Mouse (Mus musculus) limb, embryonic 11.5 days (tissue): ENCODE data around the gene Csdc2. TPM values are rescaled to one million over a fixed set of nuclear protein-coding genes. Genes with fewer than 3 reads are reported as not detected.

Source experiments
- ATAC-seq: fragments of 200-750 bp; cut with Nextera tagmentation; 2 replicates; pipeline ENCODE4 v1.8.0; 2017; ENCODE audit warnings: low read depth; ENCODE audit not compliant: insufficient number of reproducible peaks, low FRiP score, low TSS enrichment
- DNase-seq: peaks from one replicate; pipeline ENCODE4 v3.0.0-alpha.2; 2015; ENCODE audit warnings: low spot score
- H3K27ac ChIP-seq: fragments of 300-500 bp; sonication (generic); replicated peaks from 2 replicates; pipeline ENCODE4 v1.5.1; 2014; ENCODE audit warnings: low read depth, mild to moderate bottlenecking, low read length
- H3K27me3 ChIP-seq: fragments of 300-500 bp; sonication (generic); 2 replicates; pipeline ENCODE4 v1.6.1; 2014; ENCODE audit warnings: mild to moderate bottlenecking, low read length, mixed read lengths; ENCODE audit not compliant: control insufficient read depth, insufficient read depth
- H3K36me3 ChIP-seq: fragments of 300-500 bp; sonication (generic); 2 replicates; pipeline ENCODE4 v1.6.1; 2014; ENCODE audit warnings: mild to moderate bottlenecking, low read length, moderate library complexity, mixed read lengths; ENCODE audit not compliant: control insufficient read depth, insufficient read depth
- H3K4me1 ChIP-seq: fragments of 300-500 bp; sonication (generic); 2 replicates; pipeline ENCODE4 v1.6.1; 2014; ENCODE audit warnings: low read length, mixed read lengths; ENCODE audit not compliant: control insufficient read depth, insufficient read depth
- H3K4me2 ChIP-seq: fragments of 300-500 bp; sonication (generic); 2 replicates; pipeline ENCODE4 v1.6.1; 2014; ENCODE audit warnings: low read depth, mild to moderate bottlenecking, moderate library complexity; ENCODE audit not compliant: severe bottlenecking
- H3K4me3 ChIP-seq: fragments of 300-500 bp; sonication (generic); 2 replicates; pipeline ENCODE4 v1.5.1; 2014; ENCODE audit warnings: low read depth, low read length
- H3K9ac ChIP-seq: fragments of 300-500 bp; sonication (generic); 2 replicates; pipeline ENCODE4 v1.6.1; 2014; ENCODE audit warnings: mild to moderate bottlenecking, low read length
- H3K9me3 ChIP-seq: fragments of 300-500 bp; sonication (generic); 2 replicates; pipeline ENCODE4 v1.6.1; 2016; ENCODE audit warnings: low read length; ENCODE audit not compliant: control insufficient read depth
- WGBS: fragments of 180-500 bp; shearing (Covaris S2); extraction: QIAGEN DNeasy Blood & Tissue Kit; methylation state at CpG from one replicate; pipeline ENCODE4 v1.1.7; 2014; 5-methylcytosine and 5-hydroxymethylcytosine counted together
- polyA plus RNA-seq: library from polyadenylated mRNA; unstranded; fragments of >200 nt; fragmentation: Nextera tagmentation; extraction: Ambion mirVana; gene quantifications from 2 replicates; pipeline ENCODE4 v1.2.1, GENCODE M21; 2014

The Csdc2 gene
- polyA plus RNA-seq, 1 experiment from 2014 or later, result 4.9 TPM

- Histone ChIP-seq H3K27ac (no peak overlapping the region), H3K4me3 (no peak overlapping the region), H3K27me3 (no peaks in the 10 kb centered on the region), H3K36me3 (no peaks in the 10 kb centered on the region), H3K9me3 (no peaks in the 10 kb centered on the region), H3K4me2 (no peak overlapping the region), H3K4me1 (peaks cover 26% of the 10 kb centered on the region), H3K9ac (no peak overlapping the region)
- 90% methylated on average over 4 of the region's 4 CpGs for WGBS
- DNase-seq (no peak), ATAC-seq (no peak)
These were observed 3.2 kb downstream of the Csdc2 start for GRCm38 (mm10) chr15:81939774-81940173.

DNA sequence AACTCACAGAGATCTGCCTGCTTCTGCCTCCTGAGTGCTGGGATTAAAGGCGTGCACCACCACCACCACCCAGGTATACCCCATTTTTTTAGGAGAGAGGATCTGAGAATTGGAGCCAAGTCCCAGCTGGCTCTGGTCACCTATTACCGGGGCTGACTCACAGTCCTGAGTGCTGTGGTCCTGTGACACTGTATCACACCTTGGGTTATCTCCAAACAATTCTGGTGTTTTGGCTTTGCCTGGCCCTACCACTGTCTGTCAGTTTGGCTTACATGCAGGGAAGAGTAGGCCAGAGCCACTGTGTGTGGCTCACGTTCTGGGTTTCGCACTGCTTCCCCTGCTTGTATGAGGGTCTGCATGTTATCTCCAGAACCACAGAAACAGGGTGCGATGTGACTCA is 3.7 kb downstream of the Csdc2 start:
- no peaks in the 10 kb centered on the region for H3K9me3 ChIP-seq
- H3K9ac ChIP-seq, result no peak overlapping the region
- DNase-seq, result no peak
- no peak overlapping the region for H3K4me2 ChIP-seq
- H3K27me3 ChIP-seq, result no peaks in the 10 kb centered on the region
- no peak overlapping the region for H3K4me3 ChIP-seq
- no peak for ATAC-seq
- H3K27ac ChIP-seq, result no peak overlapping the region
- H3K36me3 ChIP-seq, result no peaks in the 10 kb centered on the region
- peaks cover 26% of the 10 kb centered on the region for H3K4me1 ChIP-seq
- 87% methylated on average over 5 of the region's 5 CpGs for WGBS

DNA sequence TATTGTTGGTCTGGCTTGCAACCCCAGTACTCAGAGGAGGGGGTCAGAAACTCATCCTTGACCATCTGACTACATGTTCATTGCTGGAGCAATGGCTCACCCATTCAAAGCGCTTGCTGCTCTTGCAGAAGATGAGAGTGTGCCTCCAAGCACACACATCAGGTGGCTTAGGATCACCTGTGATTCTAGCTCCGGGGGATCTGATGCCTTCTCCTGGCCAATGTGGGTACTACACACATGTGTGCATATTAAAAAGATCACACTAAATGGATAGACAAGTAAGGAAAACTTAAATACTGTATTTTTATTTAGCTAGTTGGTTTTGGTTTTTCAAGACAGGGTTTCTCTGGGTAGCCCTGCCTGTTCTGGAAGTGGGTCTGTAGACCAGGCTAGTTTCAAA is 4.5 kb downstream of the Csdc2 start:
- peaks cover 26% of the 10 kb centered on the region for H3K4me1 ChIP-seq
- ATAC-seq (no peak), DNase-seq (no peak)
- H3K4me2 ChIP-seq, result no peak overlapping the region
- 90% methylated on average over 2 of the region's 2 CpGs for WGBS
- no peaks in the 10 kb centered on the region for H3K27me3 ChIP-seq
- no peak overlapping the region for H3K9ac ChIP-seq
- no peaks in the 10 kb centered on the region for H3K9me3 ChIP-seq
- H3K4me3 ChIP-seq, result no peak overlapping the region
- H3K27ac ChIP-seq, result no peak overlapping the region
- no peaks in the 10 kb centered on the region for H3K36me3 ChIP-seq

- peak; percentile 41; the same call in 1 of the 2 replicates for ATAC-seq
These were observed 6.7 kb downstream of the Csdc2 start for GRCm38 (mm10) chr15:81943176-81943749.

DNA sequence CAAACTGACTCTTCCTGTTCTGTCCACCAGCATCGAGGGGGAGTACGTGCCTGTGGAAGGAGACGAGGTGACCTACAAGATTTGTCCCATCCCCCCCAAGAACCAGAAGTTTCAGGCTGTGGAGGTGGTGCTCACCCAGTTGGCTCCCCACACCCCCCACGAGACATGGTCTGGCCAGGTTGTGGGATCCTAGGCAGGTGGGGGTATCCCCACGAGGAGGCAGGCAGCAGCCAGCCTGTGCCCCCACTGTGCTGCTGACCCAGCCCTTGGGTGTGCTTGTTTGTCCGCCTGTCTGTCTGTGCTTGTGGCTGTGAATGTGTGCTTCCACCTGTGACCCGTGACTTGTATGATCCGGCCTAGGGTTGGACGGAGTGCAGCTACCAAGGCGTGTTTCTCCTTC is 12.5 kb downstream of the Csdc2 start:
- WGBS, result 89% methylated on average over 10 of the region's 10 CpGs
- no peak for ATAC-seq

More at GRCm38 (mm10) chr15:81943176-81943749, 6.7 kb downstream of the Csdc2 start:
- Histone ChIP-seq H3K9me3 (no peaks in the 10 kb centered on the region), H3K36me3 (no peaks in the 10 kb centered on the region), H3K27me3 (no peaks in the 10 kb centered on the region), H3K4me1 (0 out of 2 replicates have a peak, but pooled peaks cover 7% of the 10 kb centered on the region), H3K9ac (no peak overlapping the region), H3K27ac (no peak overlapping the region), H3K4me3 (no peak overlapping the region), H3K4me2 (no peak overlapping the region)
- peak; percentile 61 for DNase-seq
- WGBS, result 14% methylated on average over 8 of the region's 9 CpGs

DNA sequence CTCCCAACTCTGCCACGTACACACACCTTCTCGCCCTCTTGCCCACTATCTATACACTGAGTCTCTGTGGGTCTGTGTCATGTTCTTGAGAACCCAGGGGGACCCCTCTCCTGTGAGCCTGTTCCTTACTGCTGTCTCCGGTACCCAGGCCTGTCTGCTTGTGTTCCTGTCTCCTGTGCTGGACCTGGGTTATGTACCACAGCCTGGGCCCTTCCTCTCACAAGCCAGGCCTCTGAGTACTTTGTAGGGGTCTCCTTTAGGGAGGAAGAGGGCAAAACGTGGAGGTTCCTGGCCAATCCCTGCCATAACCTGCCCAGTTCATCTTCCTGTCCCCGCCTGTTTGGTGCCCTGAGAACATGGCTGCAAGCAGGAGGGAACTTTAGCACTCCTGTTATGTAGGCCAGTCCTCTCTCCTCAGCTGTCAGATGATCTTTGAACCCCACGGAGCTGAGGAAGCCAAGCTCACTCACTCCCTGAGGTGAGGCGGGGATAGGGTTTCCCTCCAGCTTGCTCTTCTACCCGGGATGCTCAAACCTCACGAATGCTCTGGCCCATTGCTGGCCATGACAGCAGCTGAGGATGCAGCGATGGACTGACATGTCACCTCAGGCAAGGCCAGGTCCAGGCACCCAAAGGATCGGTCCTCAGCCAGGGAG is 13.0 kb downstream of the Csdc2 start:
- H3K4me3 ChIP-seq, result no peak overlapping the region
- DNase-seq, result no peak
- no peak for ATAC-seq
- no peaks in the 10 kb centered on the region for H3K36me3 ChIP-seq
- no peaks in the 10 kb centered on the region for H3K27me3 ChIP-seq
- no peaks in the 10 kb centered on the region for H3K9me3 ChIP-seq
- H3K4me2 ChIP-seq, result no peak overlapping the region
- H3K9ac ChIP-seq, result no peak overlapping the region
- 74% methylated on average over 11 of the region's 11 CpGs for WGBS
- H3K4me1 ChIP-seq, result no peaks in the 10 kb centered on the region
- H3K27ac ChIP-seq, result no peak overlapping the region

More for the DNA sequence above, 12.5 kb downstream of the Csdc2 start:
- no peaks in the 10 kb centered on the region for H3K4me1 ChIP-seq
- no peak overlapping the region for H3K4me2 ChIP-seq
- H3K27ac ChIP-seq, result no peak overlapping the region
- H3K36me3 ChIP-seq, result no peaks in the 10 kb centered on the region
- H3K4me3 ChIP-seq, result no peak overlapping the region
- no peak overlapping the region for H3K9ac ChIP-seq
- no peak for DNase-seq
- no peaks in the 10 kb centered on the region for H3K9me3 ChIP-seq
- H3K27me3 ChIP-seq, result no peaks in the 10 kb centered on the region

- Histone ChIP-seq H3K27ac (no peak overlapping the region), H3K9me3 (no peaks in the 10 kb centered on the region), H3K4me2 (no peak overlapping the region), H3K36me3 (no peaks in the 10 kb centered on the region), H3K27me3 (no peaks in the 10 kb centered on the region), H3K4me3 (no peak overlapping the region), H3K9ac (no peak overlapping the region), H3K4me1 (no peaks in the 10 kb centered on the region)
- DNase-seq (no peak), ATAC-seq (no peak)
- WGBS, result 79% methylated on average over 5 of the region's 5 CpGs
These were observed 14.2 kb downstream of the Csdc2 start for GRCm38 (mm10) chr15:81950716-81951115.

GRCm38 (mm10) chr15:81951159-81951558 is 14.6 kb downstream of the Csdc2 start:
- Histone ChIP-seq H3K9ac (no peak overlapping the region), H3K4me2 (no peak overlapping the region), H3K4me3 (no peak overlapping the region), H3K9me3 (no peaks in the 10 kb centered on the region), H3K36me3 (no peaks in the 10 kb centered on the region), H3K27me3 (no peaks in the 10 kb centered on the region), H3K4me1 (no peaks in the 10 kb centered on the region), H3K27ac (no peak overlapping the region)
- 86% methylated on average over 9 of the region's 9 CpGs for WGBS
- DNase-seq (no peak), ATAC-seq (no peak)
